In genomic region chr2:130013646-130014045, GRCm38 (mm10) we compare ENCODE assay signal across 19 mouse cellular contexts. TPM values are rescaled to one million over a fixed set of nuclear protein-coding genes. Genes with fewer than 3 reads are reported as not detected.
"Had no signal": no experiment of that assay in that cellular context is flagged by ENCODE, and none has a peak within 500 bp of the region (broad histone marks: within the 10 kb centered on the region; RNA-seq: fewer than 3 reads in every experiment).

No protein-coding gene starts in this region.

- H3K4me1 ChIP-seq: liver, embryonic 15.5 days; lung, embryonic 15.5 days; neural tube, embryonic 12.5 days; stomach, embryonic 15.5 days had no signal

- H3K4me2 ChIP-seq: liver, embryonic 15.5 days; lung, embryonic 15.5 days; midbrain, embryonic 12.5 days; neural tube, embryonic 12.5 days; stomach, embryonic 15.5 days had no signal

- H3K9me3 ChIP-seq: liver, embryonic 15.5 days; lung, embryonic 15.5 days; megakaryocyte, embryonic 14.5 days; midbrain, embryonic 12.5 days; neural tube, embryonic 12.5 days; stomach, embryonic 15.5 days had no signal

- ATAC-seq: liver, postnatal 0 days; lung, postnatal 0 days; midbrain, embryonic 16.5 days had no signal

- H3K27ac ChIP-seq: liver, embryonic 15.5 days; lung, embryonic 15.5 days; macrophage; midbrain, embryonic 12.5 days; neural tube, embryonic 12.5 days; stomach, embryonic 15.5 days; stomach, postnatal 0 days had no signal

- H3K4me3 ChIP-seq: liver, embryonic 15.5 days; lung, embryonic 15.5 days; megakaryocyte, embryonic 14.5 days; midbrain, embryonic 12.5 days; neural tube, embryonic 12.5 days; stomach, embryonic 15.5 days had no signal

- H3K27me3 ChIP-seq: liver, embryonic 15.5 days; lung, embryonic 15.5 days; midbrain, embryonic 12.5 days; neural tube, embryonic 12.5 days; stomach, embryonic 15.5 days had no signal

- H3K36me3 ChIP-seq: liver, embryonic 15.5 days; lung, embryonic 15.5 days; midbrain, embryonic 12.5 days; neural tube, embryonic 12.5 days; stomach, embryonic 15.5 days had no signal

- H3K9ac ChIP-seq: liver, embryonic 15.5 days; liver, postnatal 0 days; lung, embryonic 15.5 days; midbrain, embryonic 12.5 days; neural tube, embryonic 12.5 days; stomach, embryonic 15.5 days had no signal

- DNase-seq: liver, postnatal 0 days; lung, adult 2 months; lung, postnatal 14 days; lung, postnatal 36 days; midbrain, embryonic 14.5 days; right cerebral cortex, postnatal 14 days; thymus, adult 2 months; thymus, postnatal 25 days; thymus, postnatal 4 days had no signal

RNA-seq across cellular contexts. Expression of gene Tgm3, which starts 1.5 kb away (rescaled TPM):
- polyA plus RNA-seq: liver, embryonic 15.5 days; liver, postnatal 0 days; lung, embryonic 15.5 days; lung, postnatal 0 days; macrophage; midbrain, embryonic 14.5 days; midbrain, embryonic 16.5 days; neural tube, embryonic 12.5 days had no signal
